Mouse (Mus musculus) forebrain, embryonic 10.5 days (tissue): ENCODE results near the gene Kdm2b. TPM values are rescaled to one million over a fixed set of nuclear protein-coding genes. Genes with fewer than 3 reads are reported as not detected.

Experiments
- DNase-seq: peaks from one replicate; pipeline ENCODE4 v3.0.0-alpha.2; 2017; ENCODE audit warnings: low spot score; ENCODE audit errors: extremely low spot score
- H3K27ac ChIP-seq: fragments of 300-500 bp; sonication (generic); 2 replicates; pipeline ENCODE4 v1.5.1; 2016; ENCODE audit warnings: mild to moderate bottlenecking
- H3K27me3 ChIP-seq: fragments of 300-500 bp; sonication (generic); 2 replicates; pipeline ENCODE4 v1.6.1; 2016; ENCODE audit warnings: mild to moderate bottlenecking; ENCODE audit not compliant: poor library complexity, severe bottlenecking
- H3K36me3 ChIP-seq: fragments of 300-500 bp; sonication (generic); replicated peaks from 2 replicates; pipeline ENCODE4 v1.6.1; 2016; ENCODE audit warnings: mild to moderate bottlenecking, moderate library complexity
- H3K4me1 ChIP-seq: fragments of 300-500 bp; sonication (generic); 2 replicates; pipeline ENCODE4 v1.6.1; 2016
- H3K4me3 ChIP-seq: fragments of 300-500 bp; sonication (generic); 2 replicates; pipeline ENCODE4 v1.5.1; 2016; ENCODE audit warnings: mild to moderate bottlenecking, moderate library complexity
- H3K9me3 ChIP-seq: fragments of 300-500 bp; sonication (generic); 2 replicates; pipeline ENCODE4 v1.6.1; 2016; ENCODE audit warnings: mild to moderate bottlenecking, moderate library complexity
- WGBS: fragments of 180-500 bp; shearing (Covaris S2); methylation state at CpG from one replicate; pipeline ENCODE4 v1.1.7; 2016; 5-methylcytosine and 5-hydroxymethylcytosine counted together
- polyA plus RNA-seq: library from polyadenylated mRNA; unstranded; fragments of >200 nt; fragmentation: Nextera tagmentation; extraction: Ambion mirVana; gene quantifications from 2 replicates; pipeline ENCODE4 v1.2.1, GENCODE M21; 2016

Kdm2b gene
- polyA plus RNA-seq, 1 experiment from 2014 or later, result 83.4 TPM

DNA sequence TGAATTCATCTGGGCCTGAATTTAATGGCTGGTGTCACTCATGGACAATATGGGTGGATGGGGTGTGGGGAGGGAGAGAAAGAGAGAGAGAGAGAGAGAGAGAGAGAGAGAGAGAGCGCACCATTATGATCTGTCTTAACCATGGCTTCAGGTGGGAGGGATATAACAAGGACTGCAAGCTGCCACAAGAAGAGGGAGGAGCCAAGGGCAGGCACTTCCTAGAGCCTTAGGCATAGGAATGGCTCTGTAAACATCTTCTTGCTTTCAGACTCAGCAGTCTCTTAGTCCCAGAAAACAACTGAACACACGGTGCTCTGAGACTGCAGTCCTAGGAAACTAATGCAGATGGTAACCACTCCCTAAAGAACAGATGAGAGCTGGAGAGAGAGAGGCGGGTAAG, 61.3 kb downstream of the Kdm2b start:
- Histone ChIP-seq H3K27me3 (no peaks in the 10 kb centered on the region), H3K36me3 (peaks cover 47% of the 10 kb centered on the region), H3K9me3 (no peaks in the 10 kb centered on the region), H3K27ac (no peak overlapping the region), H3K4me3 (no peak overlapping the region), H3K4me1 (peaks cover 4% of the 10 kb centered on the region; the same call in 1 of the 2 replicates)
- DNase-seq, result no peak
- WGBS, result 84% methylated on average over 3 of the region's 3 CpGs

DNA sequence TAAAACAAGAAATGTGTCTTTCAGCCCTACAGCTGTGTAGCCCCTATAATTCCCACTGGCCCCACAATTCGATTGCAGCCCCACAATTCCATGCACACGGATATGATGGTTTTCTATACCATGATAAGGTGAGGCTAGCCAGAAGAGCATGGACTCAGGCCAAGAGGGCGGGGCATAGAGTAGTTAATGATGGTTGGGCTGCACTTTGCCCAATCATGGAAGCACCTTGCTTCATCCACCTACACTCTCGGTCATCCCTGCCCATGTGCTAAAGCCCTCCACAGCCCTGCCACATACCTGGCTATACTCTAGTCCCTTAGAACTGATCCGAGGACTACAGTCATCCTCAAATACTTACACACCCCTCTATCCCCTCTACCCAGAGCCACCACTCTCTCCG, 61.9 kb downstream of the Kdm2b start:
- WGBS, result 81% methylated on average over 6 of the region's 6 CpGs
- H3K4me1 ChIP-seq, result peaks cover 4% of the 10 kb centered on the region; the same call in 1 of the 2 replicates
- DNase-seq, result no peak
- no peak overlapping the region for H3K4me3 ChIP-seq
- no peaks in the 10 kb centered on the region for H3K9me3 ChIP-seq
- peaks cover 41% of the 10 kb centered on the region for H3K36me3 ChIP-seq
- no peaks in the 10 kb centered on the region for H3K27me3 ChIP-seq
- H3K27ac ChIP-seq, result no peak overlapping the region

DNA sequence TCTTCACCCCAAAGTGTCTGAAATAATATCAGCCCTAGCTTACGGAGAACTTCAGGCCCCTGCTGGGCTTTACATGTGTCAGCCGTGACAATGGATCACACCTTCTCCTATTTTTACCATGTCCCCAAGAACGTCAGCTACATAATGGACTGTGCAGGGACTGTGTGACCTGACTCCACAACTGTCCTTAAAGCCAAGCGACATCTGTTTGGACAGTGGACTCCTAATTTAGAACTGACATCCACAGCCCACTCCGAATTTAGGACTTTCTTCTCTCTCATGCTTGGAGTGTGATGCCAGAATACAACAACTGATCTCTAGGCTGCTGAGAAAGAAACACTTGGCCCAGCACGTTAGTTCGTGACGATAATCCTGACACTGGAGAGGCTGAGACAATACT, 62.5 kb downstream of the Kdm2b start:
- no peak for DNase-seq
- no peaks in the 10 kb centered on the region for H3K9me3 ChIP-seq
- H3K36me3 ChIP-seq, result peaks cover 40% of the 10 kb centered on the region
- H3K27ac ChIP-seq, result no peak overlapping the region
- WGBS, result 90% methylated on average over 8 of the region's 8 CpGs
- no peak overlapping the region for H3K4me3 ChIP-seq
- H3K27me3 ChIP-seq, result no peaks in the 10 kb centered on the region
- H3K4me1 ChIP-seq, result peaks cover 4% of the 10 kb centered on the region; the same call in 1 of the 2 replicates

DNA sequence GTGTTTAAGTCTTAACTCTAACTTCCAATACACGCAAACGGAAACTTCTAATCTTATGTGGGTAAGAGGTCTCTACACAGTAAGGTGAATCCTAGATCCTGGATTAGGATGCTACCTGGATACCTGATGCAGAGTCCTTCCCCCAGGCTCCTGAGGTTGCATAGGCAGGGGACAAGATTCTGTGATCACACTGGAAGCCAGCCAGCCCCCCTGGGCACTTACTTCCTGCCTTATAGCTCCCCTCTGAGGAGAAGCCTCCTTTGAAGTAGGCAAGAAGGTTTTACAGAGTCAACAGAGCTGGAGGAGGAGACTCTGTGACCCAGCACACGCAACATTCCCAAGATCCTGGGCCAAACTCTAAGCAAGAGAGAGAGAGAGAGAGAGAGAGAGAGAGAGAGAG, 63.3 kb downstream of the Kdm2b start:
- DNase-seq, result no peak
- Histone ChIP-seq H3K9me3 (no peaks in the 10 kb centered on the region), H3K27me3 (no peaks in the 10 kb centered on the region), H3K4me3 (no peak overlapping the region), H3K36me3 (peaks cover 36% of the 10 kb centered on the region), H3K4me1 (peaks cover 4% of the 10 kb centered on the region; the same call in 1 of the 2 replicates), H3K27ac (no peak overlapping the region)
- WGBS, result 87% methylated on average over 3 of the region's 3 CpGs

DNA sequence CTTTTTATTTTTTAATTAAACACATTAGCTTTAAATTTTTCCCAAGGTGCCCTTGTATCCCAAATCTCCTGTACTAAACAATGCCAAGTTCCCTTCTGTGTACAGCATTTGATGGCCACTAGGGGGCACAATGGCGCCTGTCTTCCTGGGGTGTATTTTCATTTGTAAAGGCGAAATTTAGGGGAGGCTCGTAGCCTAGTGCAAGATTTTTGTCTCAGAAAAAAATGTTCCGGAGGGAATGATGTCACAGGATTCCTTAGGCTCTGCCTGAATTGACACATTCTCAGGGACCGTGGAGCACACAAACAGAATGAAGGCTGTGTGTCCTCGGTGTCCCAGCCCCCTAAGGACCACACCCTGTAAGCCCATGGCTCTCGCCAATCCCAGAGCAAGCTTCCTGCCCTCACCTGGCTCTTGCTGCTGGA, 64.1 kb downstream of the Kdm2b start:
- Histone ChIP-seq H3K4me1 (peaks cover 4% of the 10 kb centered on the region; the same call in 1 of the 2 replicates), H3K27me3 (no peaks in the 10 kb centered on the region), H3K27ac (no peak overlapping the region), H3K4me3 (no peak overlapping the region), H3K9me3 (no peaks in the 10 kb centered on the region), H3K36me3 (peaks cover 30% of the 10 kb centered on the region)
- WGBS, result 48% methylated on average over 7 of the region's 7 CpGs
- DNase-seq, result peak; percentile 58

DNA sequence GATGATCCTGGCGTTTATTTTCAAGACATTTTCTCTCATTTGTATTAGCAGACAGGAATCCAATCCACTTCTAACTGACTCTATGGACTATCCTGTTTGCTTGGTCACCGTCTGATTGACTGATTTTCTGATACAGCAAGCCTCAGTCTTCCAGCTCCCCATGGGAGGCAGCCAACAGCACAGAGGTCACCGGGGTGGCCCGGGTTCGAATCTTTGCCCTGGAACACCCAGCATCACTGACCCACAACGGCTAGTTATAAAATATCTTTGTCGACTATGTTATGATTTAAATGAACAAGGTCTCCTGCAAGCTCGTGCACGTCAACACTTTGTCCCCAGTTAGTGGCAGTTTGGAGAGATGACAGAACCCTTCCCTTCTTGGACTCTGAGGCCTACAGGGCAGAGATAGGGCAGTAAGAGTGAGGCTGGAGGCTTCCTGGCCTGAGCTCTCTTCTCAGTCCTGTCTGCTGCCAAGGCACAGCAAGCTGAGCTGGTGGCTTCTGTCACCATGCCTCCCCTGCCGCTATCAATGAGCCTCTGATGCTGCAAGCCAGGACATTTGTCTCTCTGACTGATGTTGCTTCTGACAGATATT, 65.7 kb downstream of the Kdm2b start:
- WGBS, result 93% methylated on average over 10 of the region's 10 CpGs
- Histone ChIP-seq H3K4me3 (no peak overlapping the region), H3K36me3 (peaks cover 24% of the 10 kb centered on the region), H3K27me3 (no peaks in the 10 kb centered on the region), H3K27ac (no peak overlapping the region), H3K4me1 (peaks cover 4% of the 10 kb centered on the region; the same call in 1 of the 2 replicates), H3K9me3 (no peaks in the 10 kb centered on the region)
- DNase-seq, result no peak

DNA sequence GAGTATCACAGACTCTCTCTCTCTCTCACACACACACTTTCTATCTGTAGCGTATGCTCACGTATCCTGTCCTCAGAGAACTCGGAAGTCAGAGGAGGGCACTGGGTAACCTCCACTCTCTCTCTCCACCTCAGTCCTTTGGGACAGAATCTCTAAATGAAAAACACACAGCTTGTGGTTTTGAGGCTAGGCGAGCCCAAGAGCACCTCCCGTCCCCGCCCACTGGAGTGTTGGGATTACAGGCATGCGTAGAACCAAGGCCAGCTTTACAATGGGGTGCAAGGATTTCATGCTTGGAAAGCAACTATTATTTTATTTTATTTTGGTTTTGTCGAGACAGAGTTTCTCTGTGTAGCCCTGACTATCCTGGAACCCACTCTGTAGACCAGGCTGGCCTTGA, 67.7 kb downstream of the Kdm2b start:
- WGBS, result 93% methylated on average over 8 of the region's 8 CpGs
- Histone ChIP-seq H3K27me3 (no peaks in the 10 kb centered on the region), H3K27ac (no peak overlapping the region), H3K4me1 (peaks cover 15% of the 10 kb centered on the region), H3K9me3 (no peaks in the 10 kb centered on the region), H3K4me3 (no peak overlapping the region), H3K36me3 (peaks cover 23% of the 10 kb centered on the region)
- DNase-seq, result no peak

DNA sequence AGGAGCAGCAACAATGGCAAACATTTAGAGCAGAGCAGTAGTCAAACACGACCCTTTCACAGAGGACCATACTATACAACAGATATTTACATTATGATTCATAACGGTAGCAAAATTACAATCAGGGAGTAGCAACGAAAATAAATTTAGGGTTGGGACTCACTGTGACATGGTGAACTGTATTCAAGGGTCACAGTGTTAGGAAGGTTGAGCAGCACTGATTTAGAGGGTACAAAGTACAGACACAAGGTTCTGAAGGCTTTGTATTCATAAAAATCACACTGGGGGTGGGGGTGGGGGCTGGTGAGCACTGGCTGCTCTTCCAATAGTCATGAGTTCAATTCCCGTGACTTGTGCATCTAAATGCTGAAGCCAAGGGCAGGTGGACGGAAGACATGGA, 69.1 kb downstream of the Kdm2b start:
- Histone ChIP-seq H3K9me3 (no peaks in the 10 kb centered on the region), H3K4me3 (no peak overlapping the region), H3K36me3 (peaks cover 26% of the 10 kb centered on the region), H3K27ac (no peak overlapping the region), H3K4me1 (peaks cover 11% of the 10 kb centered on the region), H3K27me3 (no peaks in the 10 kb centered on the region)
- no peak for DNase-seq
- 94% methylated on average over 5 of the region's 5 CpGs for WGBS

DNA sequence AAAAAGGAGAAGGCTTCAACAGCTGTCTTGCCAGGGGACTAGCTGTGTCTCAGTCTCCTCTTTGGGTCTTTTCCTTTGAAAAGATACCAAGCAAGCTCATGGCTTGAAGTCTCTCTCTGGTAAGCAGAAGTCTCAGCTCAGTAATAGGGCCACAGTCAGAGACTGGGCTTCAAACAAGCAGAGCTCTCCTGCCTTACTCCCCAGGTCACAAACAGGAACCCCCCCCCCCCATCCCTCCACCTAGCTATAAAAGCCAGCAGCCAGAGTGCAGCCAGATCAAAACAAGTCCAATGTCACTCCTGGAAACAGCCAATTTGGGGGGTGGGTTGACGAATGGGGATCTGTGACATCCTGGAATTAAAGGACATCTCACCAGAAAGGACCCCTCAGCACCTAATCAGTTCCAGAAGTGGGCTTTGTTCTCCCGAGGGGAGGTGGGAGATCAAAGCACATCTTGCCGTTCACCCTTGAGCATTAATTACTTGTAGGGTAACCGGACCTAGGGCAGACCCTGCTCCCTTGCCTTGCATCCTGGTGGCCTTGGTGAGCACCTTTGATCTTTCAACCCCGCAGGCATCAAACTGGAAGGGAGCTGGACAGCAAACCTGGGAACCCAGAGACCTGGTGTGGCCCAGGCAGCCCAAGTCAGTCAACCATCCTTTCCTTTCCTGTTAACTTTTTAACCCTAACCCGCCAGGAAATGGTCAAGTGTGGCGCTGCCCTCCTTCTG, 71.5 kb downstream of the Kdm2b start:
- 55% methylated on average over 7 of the region's 7 CpGs for WGBS
- peaks cover 44% of the 10 kb centered on the region for H3K36me3 ChIP-seq

DNA sequence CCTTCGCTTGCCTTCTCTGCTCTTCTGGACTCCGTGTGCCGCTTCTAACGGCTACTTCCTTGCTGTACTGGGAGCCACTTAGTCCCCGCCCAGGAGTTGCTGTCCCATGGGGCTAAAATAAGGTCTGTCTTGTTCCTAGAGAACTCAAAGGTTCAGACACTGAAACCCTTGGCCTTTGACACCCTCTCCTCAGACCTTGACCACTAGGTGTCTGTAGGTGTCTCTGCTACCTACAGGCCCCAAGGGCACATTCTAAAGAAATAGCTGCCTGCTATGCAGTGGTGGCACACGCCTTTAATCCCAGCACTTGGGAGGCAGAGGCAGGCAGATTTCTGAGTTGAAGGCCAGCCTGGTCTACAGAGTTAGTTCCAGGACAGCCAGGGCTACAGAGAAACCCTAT, 73.5 kb downstream of the Kdm2b start:
- WGBS, result 94% methylated on average over 6 of the region's 6 CpGs

More for the DNA sequence above, 71.5 kb downstream of the Kdm2b start:
- Histone ChIP-seq H3K4me3 (no peak overlapping the region), H3K4me1 (peaks cover 11% of the 10 kb centered on the region), H3K27me3 (no peaks in the 10 kb centered on the region), H3K27ac (peak overlapping the region; percentile 53; the same call in 1 of the 2 replicates), H3K9me3 (no peaks in the 10 kb centered on the region)
- no peak for DNase-seq

DNA sequence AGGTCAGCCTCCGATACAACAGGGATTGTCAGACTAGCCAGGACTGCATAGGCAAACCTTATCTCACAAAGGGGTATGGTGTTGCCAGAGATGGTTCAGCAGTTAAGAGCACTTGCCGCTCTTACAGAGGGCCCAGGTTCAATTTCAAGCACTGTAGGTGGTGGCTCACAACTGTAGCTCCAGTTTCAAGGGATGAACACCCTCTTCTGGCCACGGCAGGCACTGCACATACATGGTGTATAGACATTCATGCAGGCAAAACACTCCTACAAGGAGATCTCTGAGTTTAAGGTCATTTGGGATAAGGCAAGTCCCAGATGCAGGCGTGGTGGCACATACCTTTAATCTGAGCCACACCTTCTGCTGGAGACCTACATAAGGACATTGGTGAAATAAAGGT, 76.8 kb downstream of the Kdm2b start:
- Histone ChIP-seq H3K36me3 (peaks cover 41% of the 10 kb centered on the region), H3K4me3 (no peak overlapping the region), H3K27ac (no peak overlapping the region), H3K9me3 (no peaks in the 10 kb centered on the region), H3K27me3 (no peaks in the 10 kb centered on the region), H3K4me1 (peaks cover 3% of the 10 kb centered on the region)
- 92% methylated on average over 4 of the region's 4 CpGs for WGBS
- no peak for DNase-seq

More for the DNA sequence above, 73.5 kb downstream of the Kdm2b start:
- Histone ChIP-seq H3K27me3 (no peaks in the 10 kb centered on the region), H3K27ac (no peak overlapping the region), H3K4me1 (peaks cover 11% of the 10 kb centered on the region), H3K36me3 (peaks cover 45% of the 10 kb centered on the region), H3K9me3 (no peaks in the 10 kb centered on the region), H3K4me3 (no peak overlapping the region)
- DNase-seq, result no peak

DNA sequence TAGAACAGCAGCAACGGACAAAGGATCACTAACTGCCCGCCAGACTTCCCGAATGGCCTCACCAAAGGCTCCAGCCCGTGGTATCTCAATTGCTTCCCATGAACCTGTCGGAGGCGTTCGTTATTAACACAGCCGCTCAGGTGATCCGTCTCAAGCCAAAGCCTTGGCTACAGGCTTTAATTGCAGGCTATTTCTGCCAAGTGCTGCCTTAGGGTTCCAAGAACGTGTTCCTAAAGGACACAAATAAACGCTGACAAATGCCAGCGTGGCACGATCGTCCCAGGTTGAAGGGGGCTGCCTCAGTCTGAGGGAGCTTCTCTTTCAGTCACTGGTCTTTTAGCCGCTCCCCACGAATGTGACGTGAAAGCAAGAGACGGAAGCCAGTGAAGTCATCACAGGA, 80.1 kb downstream of the Kdm2b start:
- Histone ChIP-seq H3K4me3 (no peak overlapping the region), H3K9me3 (no peaks in the 10 kb centered on the region), H3K27me3 (no peaks in the 10 kb centered on the region), H3K4me1 (no peaks in the 10 kb centered on the region), H3K27ac (no peak overlapping the region), H3K36me3 (peaks cover 31% of the 10 kb centered on the region)
- no peak for DNase-seq
- WGBS, result 90% methylated on average over 18 of the region's 18 CpGs

DNA sequence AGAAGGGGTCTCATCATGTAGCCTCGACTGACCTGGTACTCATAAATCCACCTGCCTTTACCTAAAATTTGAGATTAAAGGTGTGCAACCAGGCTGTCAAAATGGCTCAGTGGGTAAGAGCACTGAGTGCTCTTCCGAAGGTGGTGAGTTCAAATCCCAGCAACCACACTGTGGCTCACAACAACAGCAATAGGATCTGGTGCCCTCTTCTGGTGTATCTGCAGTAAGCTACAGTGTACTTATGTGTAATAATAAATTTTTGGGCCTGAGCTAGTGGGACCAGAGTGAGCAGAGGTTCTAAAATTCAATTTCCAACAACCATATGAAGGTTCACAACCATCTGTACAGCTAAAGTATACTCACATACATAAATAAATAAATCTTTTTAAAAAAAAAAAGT, 81.6 kb downstream of the Kdm2b start:
- H3K36me3 ChIP-seq, result peaks cover 23% of the 10 kb centered on the region
- DNase-seq, result no peak
- no peaks in the 10 kb centered on the region for H3K27me3 ChIP-seq
- H3K4me3 ChIP-seq, result no peak overlapping the region
- no peaks in the 10 kb centered on the region for H3K9me3 ChIP-seq
- WGBS, result 93% methylated on average over 2 of the region's 2 CpGs
- H3K27ac ChIP-seq, result no peak overlapping the region
- no peaks in the 10 kb centered on the region for H3K4me1 ChIP-seq
